Mouse (Mus musculus): ENCODE measurements around the gene Gdpd4.

Gdpd4 gene

DNA sequence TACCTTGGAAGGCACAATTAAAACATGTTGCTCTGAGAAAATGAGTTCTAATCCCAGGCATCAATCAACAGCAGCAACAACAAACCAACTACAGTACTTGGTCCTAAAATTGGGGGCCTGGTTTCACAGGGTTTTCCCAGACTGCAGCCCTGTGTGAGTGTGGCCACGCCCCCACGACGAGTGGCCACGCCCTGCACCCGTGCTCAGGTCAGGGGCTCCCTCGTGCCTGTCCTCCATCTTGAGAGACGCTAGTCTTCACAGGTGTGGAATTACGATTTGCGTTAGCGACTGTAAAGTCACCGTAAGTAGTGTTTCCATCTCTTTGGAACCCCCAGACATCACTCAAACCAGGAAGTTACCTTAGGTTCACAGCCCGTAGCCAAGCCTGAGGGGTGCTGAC, at the start of gene Gdpd4:
Gene Gdpd4, plus strand, starts transcription at position 214 of the 400 bp plus-strand sequence.
- no peak for DNase-seq

DNA sequence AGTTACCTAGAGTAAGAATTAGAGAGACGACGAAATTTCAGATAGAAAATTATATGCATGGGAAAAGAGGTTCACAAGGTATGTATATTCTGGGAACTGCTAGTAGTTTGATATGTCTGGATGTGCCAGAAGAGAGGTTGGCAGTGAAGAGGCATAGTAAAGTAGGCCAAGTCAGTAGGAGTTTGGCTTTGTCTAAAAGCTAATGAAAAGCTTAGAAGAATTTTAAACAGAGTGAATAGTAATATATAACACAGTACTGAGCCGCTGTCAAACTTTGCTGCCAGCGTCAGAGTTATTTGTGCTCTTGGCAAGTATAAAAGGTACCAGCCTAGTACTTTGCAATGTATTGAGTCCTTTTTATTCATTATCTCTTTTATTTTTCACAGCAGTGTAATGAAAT, 47.4 kb upstream of the Gdpd4 start:
- DNase-seq = no peak

DNA sequence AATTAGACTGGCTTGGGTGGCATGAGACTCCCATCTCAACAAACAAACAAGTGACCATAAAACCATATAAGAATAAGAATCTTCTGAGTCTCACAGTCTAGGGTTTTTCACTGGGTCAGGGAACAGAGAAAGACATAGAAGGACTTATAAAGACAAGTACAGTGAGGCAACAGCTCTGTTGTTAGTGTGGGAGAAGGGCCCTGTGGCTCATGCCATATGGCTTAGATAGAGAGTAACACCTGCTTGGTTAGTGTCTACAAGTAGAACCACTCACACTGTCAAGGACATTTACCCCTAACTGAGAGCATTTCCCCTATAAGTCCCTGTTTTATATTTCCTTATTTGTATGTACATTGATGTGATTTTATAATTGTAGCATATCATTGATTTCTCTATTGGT, 46.4 kb upstream of the Gdpd4 start:
- DNase-seq = no peak

DNA sequence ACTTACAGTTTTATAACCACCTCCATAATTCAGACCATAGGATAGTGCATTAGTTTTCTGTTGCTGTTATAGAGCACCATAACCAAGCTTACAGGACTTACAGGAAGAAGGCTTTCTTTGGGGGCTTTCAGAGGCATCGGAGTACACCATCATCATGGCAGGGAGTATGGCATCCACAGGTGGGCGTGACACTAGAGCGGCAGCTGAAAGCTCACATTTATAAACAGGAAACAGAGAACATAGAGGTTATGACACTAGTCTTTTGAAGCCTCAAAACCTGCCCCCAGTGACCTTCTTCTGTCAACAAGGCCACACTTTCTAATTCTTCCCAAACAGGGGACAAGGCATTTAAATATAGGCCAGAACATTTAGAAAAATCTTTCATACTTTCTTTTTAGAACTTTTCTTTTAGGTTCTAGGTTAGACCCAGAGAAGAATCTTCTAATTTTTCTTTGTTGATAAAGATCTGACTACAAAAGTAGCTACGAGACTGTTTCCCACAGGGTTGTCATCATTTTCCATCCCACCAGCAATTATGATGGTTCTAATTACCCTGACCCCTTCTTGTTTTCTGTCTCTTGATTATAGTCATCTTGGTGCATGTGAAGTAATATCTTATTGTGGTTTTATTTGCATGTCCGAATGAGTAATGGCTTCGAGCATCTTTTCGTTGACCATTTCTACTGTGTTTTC, 41.8 kb upstream of the Gdpd4 start:
- no peak for DNase-seq

DNA sequence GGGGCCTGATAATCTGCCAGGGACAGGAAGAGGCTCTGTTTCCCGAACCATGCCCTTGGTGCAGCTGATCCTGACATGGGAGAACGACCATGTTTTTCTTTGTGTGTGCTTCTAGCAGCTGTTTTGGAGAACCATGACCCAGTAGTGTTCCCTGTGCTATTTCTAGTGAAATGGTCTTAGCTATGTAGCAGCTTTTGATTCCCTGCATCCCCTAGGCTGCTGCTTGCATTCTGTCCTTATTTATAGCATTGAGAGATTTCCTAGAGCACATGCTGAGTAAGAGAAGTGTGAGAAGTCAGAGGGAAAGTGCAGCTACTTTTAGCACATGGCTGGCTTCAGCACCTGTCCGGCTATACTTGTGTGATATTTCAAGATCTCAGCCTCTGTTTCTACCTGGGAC, 8.1 kb upstream of the Gdpd4 start:
- no peak for DNase-seq

- DNase-seq = no peak
Observed at GRCm38 (mm10) chr7:97914833-97915516, 4.8 kb upstream of the Gdpd4 start.

DNA sequence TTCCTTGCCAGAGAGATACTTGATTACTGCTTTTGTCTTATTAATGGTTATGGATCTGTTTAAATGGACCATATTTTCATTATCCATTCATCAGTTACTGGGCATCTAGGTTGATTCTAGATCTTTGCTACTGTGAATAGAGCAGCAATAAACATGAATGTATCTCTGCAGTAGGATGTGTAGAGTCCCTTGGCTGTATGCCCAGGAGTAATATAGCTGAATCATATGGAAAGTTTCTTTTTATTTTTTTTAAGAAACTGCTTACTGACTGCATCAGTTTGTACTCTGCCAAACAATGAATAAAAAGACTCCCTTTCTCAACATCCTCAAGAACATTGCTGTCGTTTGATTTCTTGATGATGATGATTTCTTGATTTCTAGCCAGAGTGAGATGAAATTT, 6.1 kb downstream of the Gdpd4 start:
- no peak for DNase-seq

DNA sequence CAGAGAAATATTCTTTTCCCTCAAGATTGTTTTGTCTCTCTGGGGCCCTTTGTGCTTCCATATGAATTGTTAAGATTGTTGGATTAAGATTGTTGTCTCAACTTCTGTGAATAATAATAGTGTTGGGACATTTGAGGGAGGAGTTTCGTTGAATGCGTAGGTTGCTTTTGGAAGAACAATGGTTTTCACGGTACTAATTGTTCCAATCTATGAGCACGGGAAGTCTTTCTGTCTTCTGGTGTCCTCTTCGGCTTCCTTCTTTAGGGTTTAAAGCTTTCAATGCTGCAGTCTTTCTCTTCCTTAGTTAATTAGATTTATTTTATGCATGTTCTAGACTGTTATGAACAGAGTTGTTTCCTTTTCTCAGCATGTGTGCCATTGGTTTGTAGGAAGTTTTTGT, 7.2 kb downstream of the Gdpd4 start:
- DNase-seq = no peak

DNA sequence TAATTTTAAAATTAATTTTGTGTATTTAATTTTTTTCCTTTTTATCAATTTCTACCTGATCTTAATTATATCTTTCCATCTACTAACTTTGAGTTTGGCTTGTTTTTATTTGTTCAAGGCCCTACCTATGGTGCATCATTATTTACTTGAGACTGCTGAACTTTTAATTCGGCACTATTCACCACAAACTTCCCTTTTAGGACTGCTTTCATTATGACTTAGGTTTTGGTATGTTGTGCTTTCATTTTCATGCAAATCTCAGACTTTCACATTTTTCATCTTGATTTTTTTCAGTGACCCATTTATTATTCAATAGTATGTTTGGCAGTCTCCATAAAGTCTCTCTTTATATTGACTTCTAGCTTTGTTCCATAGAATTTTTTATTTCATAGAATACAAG, 24.7 kb downstream of the Gdpd4 start:
- no peak for DNase-seq

- no peak for DNase-seq
Observed at GRCm38 (mm10) chr7:97972486-97972885, 52.7 kb downstream of the Gdpd4 start.

DNA sequence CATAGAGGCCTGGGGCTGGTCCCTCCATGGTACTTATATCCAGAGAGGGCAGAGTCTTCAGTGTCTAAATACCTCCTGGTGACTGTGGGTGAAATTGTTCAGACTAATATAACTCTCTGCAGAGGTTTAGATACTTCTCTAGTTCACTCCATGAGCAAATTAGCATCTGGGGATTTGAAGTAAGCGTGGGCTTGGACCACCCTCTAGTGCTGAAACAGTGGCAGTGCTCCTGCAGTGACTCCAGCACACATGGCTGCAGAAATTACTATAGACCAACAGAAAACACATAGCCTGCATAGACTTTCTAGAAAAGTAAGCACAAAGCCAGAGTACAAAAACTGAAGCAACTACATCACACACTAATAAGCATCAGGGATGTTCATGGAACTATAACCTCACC, 57.7 kb downstream of the Gdpd4 start:
- DNase-seq = peak; percentile 10 to 27

DNA sequence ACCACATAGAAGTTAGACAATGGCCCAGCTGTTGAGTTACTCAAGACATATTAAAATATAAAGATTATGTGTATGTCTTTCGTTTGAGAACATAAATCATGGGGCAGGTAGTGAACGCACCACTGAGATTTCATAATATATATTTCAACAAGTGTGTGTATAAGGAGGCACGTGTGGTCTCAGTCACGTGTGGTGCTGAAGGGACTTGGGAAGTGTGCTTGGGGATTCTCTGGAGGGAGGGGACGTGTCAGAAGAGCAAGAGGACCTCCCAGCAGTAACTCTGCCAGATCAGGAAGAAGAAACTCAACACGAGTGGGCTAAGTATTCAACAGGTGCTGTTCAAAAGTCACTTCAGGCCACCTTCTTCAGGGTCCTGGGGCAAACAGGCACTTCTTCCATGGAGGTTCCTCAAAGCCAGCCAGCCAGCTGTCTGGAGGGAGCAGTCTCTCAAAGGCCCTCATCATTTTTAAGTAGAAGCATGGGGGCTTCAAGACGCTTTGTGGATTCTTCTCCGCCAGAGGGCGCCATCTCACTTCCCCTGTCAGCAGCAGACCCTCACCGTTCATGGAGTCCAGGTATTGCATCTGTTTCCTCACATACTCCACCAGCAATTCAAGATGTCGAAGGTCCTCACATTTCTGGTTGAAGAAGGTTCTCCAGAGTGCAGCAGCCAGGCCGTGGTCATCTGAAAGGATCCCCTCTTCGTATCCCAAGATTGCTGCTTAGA, 64.5 kb downstream of the Gdpd4 start:
- DNase-seq = peak; percentile 20 to 67

DNA sequence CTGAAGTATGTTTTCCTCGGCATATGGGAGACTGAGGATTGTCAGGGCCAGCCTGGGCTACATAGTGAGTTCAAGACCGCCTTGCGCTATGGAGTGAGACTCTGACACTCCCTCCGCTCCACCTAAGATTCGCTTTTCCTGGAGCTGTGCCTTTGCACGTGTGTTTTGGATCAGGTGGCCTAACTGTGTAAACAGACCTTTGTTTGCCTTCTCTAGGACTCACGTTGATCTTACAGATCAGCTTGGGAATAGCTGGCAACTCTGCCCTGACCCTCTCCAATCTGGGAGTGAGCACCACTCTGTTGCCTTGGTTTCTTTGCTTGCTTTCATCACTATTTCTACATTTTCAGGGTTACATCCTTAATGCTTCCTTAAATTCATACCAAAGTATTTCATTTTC, 82.9 kb downstream of the Gdpd4 start:
- DNase-seq = peak; percentile 48 to 71

GRCm38 (mm10) chr7:98048101-98048824, 128.5 kb downstream of the Gdpd4 start:
- DNase-seq = no peak

GRCm38 (mm10) chr7:98051980-98052379, 132.2 kb downstream of the Gdpd4 start:
- peak; percentile 33 to 41 for DNase-seq

GRCm38 (mm10) chr7:98054461-98054860, 134.7 kb downstream of the Gdpd4 start:
- DNase-seq = no peak

DNA sequence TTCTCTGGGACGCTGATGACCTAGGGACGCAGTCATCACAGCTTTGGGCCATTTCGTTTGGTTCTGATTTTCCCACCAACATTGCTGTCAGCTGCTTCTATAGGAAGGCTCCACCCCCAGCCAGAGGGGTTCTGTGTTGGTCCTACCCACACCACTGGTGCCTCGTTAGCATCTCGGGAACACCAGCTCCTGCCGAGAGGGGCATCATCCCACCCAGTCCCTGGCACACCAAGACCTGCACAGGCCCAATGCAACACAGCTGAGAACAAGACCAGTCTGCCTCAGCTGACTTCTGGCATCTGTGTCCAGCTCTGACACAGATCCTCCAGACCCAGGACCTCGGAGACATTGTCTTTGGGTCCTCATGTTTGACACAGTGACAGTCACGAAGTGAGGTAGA, 135.2 kb downstream of the Gdpd4 start:
- no peak for DNase-seq

DNA sequence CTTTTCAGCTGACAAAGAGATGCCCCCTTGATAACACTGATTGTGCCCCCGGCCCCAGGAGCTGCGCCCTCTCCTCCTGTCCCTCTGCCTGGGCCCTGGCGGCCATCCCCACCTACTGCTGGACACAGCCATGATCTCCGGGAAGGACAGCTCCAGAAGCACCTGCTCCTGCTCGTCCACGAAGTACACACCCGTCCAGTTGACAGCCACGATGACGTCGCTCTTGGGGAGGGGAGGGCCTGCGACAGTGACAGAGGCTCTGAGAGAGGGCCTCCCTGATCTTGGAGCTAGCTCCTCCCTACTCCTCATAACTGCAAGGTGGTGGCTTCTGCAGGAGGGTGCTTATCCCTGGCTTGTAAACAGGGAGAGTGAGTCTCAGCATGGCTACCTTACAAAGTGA, 146.5 kb downstream of the Gdpd4 start:
- no peak for DNase-seq

DNA sequence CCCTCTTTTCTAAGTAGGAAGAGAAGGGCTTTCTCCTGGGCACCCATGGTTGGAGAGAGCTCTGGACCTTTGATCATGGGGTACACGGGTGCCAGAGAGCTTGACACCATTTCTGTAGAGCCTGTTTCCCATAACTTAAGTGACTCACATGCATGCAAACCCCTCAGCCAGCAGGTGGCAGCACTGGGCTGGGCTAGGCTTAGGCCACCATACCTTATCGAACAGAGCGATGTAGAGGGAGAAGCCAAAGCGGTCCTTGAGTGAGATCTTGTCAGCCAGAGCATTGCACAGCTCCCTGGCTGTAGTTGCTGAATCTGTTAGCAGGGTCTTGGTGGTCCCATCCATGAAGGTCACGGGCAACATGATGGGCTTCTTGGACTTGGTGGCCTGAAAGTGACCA, 151.9 kb downstream of the Gdpd4 start:
- peak; percentile 72 to 81 for DNase-seq

DNA sequence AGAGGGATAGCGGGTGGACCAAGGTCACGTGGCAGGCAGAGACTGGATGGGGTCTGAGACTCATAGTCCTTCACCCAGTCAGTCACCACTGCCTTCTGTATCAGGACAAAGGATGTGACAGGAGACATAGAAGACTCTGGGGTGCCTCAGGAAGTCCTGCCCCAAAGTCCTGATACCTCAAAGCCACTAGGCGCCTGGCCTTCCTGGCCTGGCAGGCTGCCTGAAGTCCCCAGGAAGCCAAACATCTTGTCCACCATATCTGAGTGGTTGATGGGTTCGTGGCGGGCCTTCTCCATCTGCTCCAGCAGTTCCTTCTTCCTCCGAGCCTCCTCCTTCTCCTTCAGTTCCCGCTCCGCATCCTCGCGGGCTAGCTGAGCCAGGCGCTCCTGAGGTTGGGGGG, 157.7 kb downstream of the Gdpd4 start:
- DNase-seq = no peak

GRCm38 (mm10) chr7:98082376-98082775, 162.6 kb downstream of the Gdpd4 start:
- DNase-seq = no peak

DNA sequence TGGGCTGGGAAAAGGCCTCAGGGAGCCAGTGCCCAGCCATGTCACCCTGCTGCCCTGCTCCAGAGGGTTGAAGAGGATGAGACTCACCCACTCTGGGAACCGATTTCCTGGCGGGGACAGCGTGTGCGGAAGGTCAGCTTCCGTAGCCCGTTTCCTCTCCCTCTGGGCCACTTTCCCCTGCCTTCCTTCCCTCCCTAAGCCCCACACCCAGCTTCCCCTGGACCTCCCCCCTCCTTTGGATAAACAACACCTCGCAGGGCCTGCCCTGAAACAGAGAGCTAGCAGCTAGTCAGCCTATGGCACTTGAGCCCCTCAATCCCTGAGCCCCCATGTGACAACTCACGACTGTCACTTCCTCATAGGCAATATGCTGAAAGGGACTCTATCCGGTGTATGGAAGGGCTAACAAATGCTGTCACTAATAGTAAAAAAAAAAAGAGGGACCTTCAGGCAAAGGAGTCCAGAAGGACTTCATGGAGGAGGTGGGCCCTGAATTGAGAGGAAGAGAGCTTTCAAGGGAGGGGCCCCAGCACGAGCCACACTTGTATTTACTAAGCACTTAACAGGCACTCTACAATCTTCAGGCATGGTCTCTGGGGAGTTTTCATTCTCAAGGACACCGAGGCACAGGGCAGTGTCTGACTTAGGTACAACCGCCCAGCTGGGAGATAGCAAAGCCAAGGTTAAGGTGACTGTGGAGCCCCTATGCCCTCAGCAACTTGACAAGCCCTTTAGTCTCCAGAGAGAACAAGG, 165.0 kb downstream of the Gdpd4 start:
- peak; percentile 33 to 52 for DNase-seq

GRCm38 (mm10) chr7:98085314-98085713, 165.6 kb downstream of the Gdpd4 start:
- peak; percentile 26 to 32 for DNase-seq
